Mouse (Mus musculus) heart, embryonic 10.5 days (tissue): Measurements from ENCODE around the gene Tbcel. TPM values are rescaled to one million over a fixed set of nuclear protein-coding genes. Genes with fewer than 3 reads are reported as not detected.

Experiments used
- DNase-seq: peaks from one replicate; pipeline ENCODE4 v3.0.0-alpha.2; 2017; ENCODE audit warnings: low spot score
- H3K27ac ChIP-seq: fragments of 300-500 bp; sonication (generic); 2 replicates; pipeline ENCODE4 v1.5.1; 2016; ENCODE audit warnings: mild to moderate bottlenecking
- H3K27me3 ChIP-seq: fragments of 300-500 bp; sonication (generic); 2 replicates; pipeline ENCODE4 v1.6.1; 2016; ENCODE audit warnings: mild to moderate bottlenecking; ENCODE audit not compliant: poor library complexity, insufficient read depth, severe bottlenecking
- H3K36me3 ChIP-seq: fragments of 300-500 bp; sonication (generic); 2 replicates; pipeline ENCODE4 v1.6.1; 2016; ENCODE audit warnings: mild to moderate bottlenecking, moderate library complexity
- H3K4me1 ChIP-seq: fragments of 300-500 bp; sonication (generic); 2 replicates; pipeline ENCODE4 v1.6.1; 2016; ENCODE audit warnings: mild to moderate bottlenecking
- H3K4me3 ChIP-seq: fragments of 300-500 bp; sonication (generic); 2 replicates; pipeline ENCODE4 v1.5.1; 2016; ENCODE audit warnings: mild to moderate bottlenecking, moderate library complexity
- H3K9me3 ChIP-seq: fragments of 300-500 bp; sonication (generic); 2 replicates; pipeline ENCODE4 v1.6.1; 2016; ENCODE audit warnings: mild to moderate bottlenecking, moderate library complexity
- WGBS: fragments of 180-500 bp; shearing (Covaris S2); methylation state at CpG from one replicate; pipeline ENCODE4 v1.1.7; 2016; 5-methylcytosine and 5-hydroxymethylcytosine counted together
- polyA plus RNA-seq: library from polyadenylated mRNA; unstranded; fragments of >200 nt; fragmentation: Nextera tagmentation; extraction: Ambion mirVana; gene quantifications from 2 replicates; pipeline ENCODE4 v1.2.1, GENCODE M21; 2016

Tbcel gene
- polyA plus RNA-seq, 1 experiment from 2014 or later, result 4.9 TPM

- no peak for DNase-seq
- Histone ChIP-seq H3K27ac (no peak overlapping the region), H3K27me3 (peaks cover 78% of the 10 kb centered on the region), H3K36me3 (0 out of 2 replicates have a peak, but pooled peaks cover 3% of the 10 kb centered on the region), H3K4me3 (no peak overlapping the region), H3K4me1 (peaks cover 46% of the 10 kb centered on the region), H3K9me3 (no peaks in the 10 kb centered on the region)
- WGBS, result 83% methylated on average over 10 of the region's 10 CpGs
Measured at GRCm38 (mm10) chr9:42460353-42460752, 47.3 kb downstream of the Tbcel start.

GRCm38 (mm10) chr9:42459736-42460135 is 47.9 kb downstream of the Tbcel start:
- H3K27me3 ChIP-seq, result peaks cover 82% of the 10 kb centered on the region
- WGBS, result 78% methylated on average over 6 of the region's 6 CpGs
- 0 out of 2 replicates have a peak, but pooled peaks cover 3% of the 10 kb centered on the region for H3K36me3 ChIP-seq
- no peaks in the 10 kb centered on the region for H3K9me3 ChIP-seq
- no peak overlapping the region for H3K4me3 ChIP-seq
- H3K4me1 ChIP-seq, result peaks cover 46% of the 10 kb centered on the region
- no peak for DNase-seq
- H3K27ac ChIP-seq, result no peak overlapping the region

- WGBS, result 62% methylated on average over 9 of the region's 9 CpGs
- H3K27ac ChIP-seq, result no peak overlapping the region; the same call in 1 of the 2 replicates
- no peak for DNase-seq
- peaks cover 82% of the 10 kb centered on the region for H3K27me3 ChIP-seq
- H3K4me3 ChIP-seq, result no peak overlapping the region
- H3K4me1 ChIP-seq, result peaks cover 46% of the 10 kb centered on the region
- H3K36me3 ChIP-seq, result 0 out of 2 replicates have a peak, but pooled peaks cover 3% of the 10 kb centered on the region
- H3K9me3 ChIP-seq, result no peaks in the 10 kb centered on the region
Measured at GRCm38 (mm10) chr9:42458741-42459515, 48.7 kb downstream of the Tbcel start.

- no peak for DNase-seq
- H3K4me3 ChIP-seq, result no peak overlapping the region
- H3K4me1 ChIP-seq, result peaks cover 33% of the 10 kb centered on the region
- WGBS, result 93% methylated on average over 8 of the region's 8 CpGs
- peaks cover 85% of the 10 kb centered on the region for H3K27me3 ChIP-seq
- H3K27ac ChIP-seq, result no peak overlapping the region
- H3K9me3 ChIP-seq, result no peaks in the 10 kb centered on the region
- H3K36me3 ChIP-seq, result 0 out of 2 replicates have a peak, but pooled peaks cover 3% of the 10 kb centered on the region
Measured at GRCm38 (mm10) chr9:42457501-42457900, 50.1 kb downstream of the Tbcel start.

GRCm38 (mm10) chr9:42454364-42454763 is 53.2 kb downstream of the Tbcel start:
- DNase-seq, result no peak
- Histone ChIP-seq H3K4me1 (peaks cover 8% of the 10 kb centered on the region), H3K9me3 (no peaks in the 10 kb centered on the region), H3K36me3 (peaks cover 10% of the 10 kb centered on the region; the same call in 1 of the 2 replicates), H3K27me3 (peaks cover 81% of the 10 kb centered on the region), H3K4me3 (no peak overlapping the region), H3K27ac (no peak overlapping the region)
- 94% methylated on average over 8 of the region's 8 CpGs for WGBS

- DNase-seq, result no peak
- H3K4me1 ChIP-seq, result 0 out of 2 replicates have a peak, but pooled peaks cover 4% of the 10 kb centered on the region
- H3K4me3 ChIP-seq, result no peak overlapping the region
- no peaks in the 10 kb centered on the region for H3K9me3 ChIP-seq
- H3K27me3 ChIP-seq, result peaks cover 44% of the 10 kb centered on the region
- no peak overlapping the region for H3K27ac ChIP-seq
- peaks cover 19% of the 10 kb centered on the region; the same call in 1 of the 2 replicates for H3K36me3 ChIP-seq
- 87% methylated on average over 6 of the region's 6 CpGs for WGBS
Measured at GRCm38 (mm10) chr9:42449043-42449442, 58.6 kb downstream of the Tbcel start.

GRCm38 (mm10) chr9:42442100-42442499 is 65.5 kb downstream of the Tbcel start:
- Histone ChIP-seq H3K9me3 (no peaks in the 10 kb centered on the region), H3K4me3 (no peak overlapping the region), H3K27ac (no peak overlapping the region), H3K27me3 (no peaks in the 10 kb centered on the region), H3K4me1 (peaks cover 4% of the 10 kb centered on the region; the same call in 1 of the 2 replicates), H3K36me3 (peaks cover 39% of the 10 kb centered on the region)
- no peak for DNase-seq
- 90% methylated on average over 8 of the region's 8 CpGs for WGBS

- Histone ChIP-seq H3K4me3 (no peak overlapping the region), H3K9me3 (no peaks in the 10 kb centered on the region), H3K27ac (no peak overlapping the region), H3K4me1 (peaks cover 4% of the 10 kb centered on the region; the same call in 1 of the 2 replicates), H3K27me3 (no peaks in the 10 kb centered on the region), H3K36me3 (peaks cover 47% of the 10 kb centered on the region)
- 93% methylated on average over 2 of the region's 2 CpGs for WGBS
- DNase-seq, result no peak
Measured at GRCm38 (mm10) chr9:42441234-42441633, 66.4 kb downstream of the Tbcel start.

- H3K27ac ChIP-seq, result no peak overlapping the region
- no peak overlapping the region for H3K4me3 ChIP-seq
- H3K9me3 ChIP-seq, result no peaks in the 10 kb centered on the region
- peaks cover 54% of the 10 kb centered on the region for H3K36me3 ChIP-seq
- H3K27me3 ChIP-seq, result no peaks in the 10 kb centered on the region
- 50% methylated on average over 4 of the region's 4 CpGs for WGBS
- DNase-seq, result no peak
- H3K4me1 ChIP-seq, result no peaks in the 10 kb centered on the region; the same call in 1 of the 2 replicates
Measured at GRCm38 (mm10) chr9:42439446-42439845, 68.2 kb downstream of the Tbcel start.

- H3K36me3 ChIP-seq, result peaks cover 29% of the 10 kb centered on the region
- 91% methylated on average over 2 of the region's 2 CpGs for WGBS
- peaks cover 12% of the 10 kb centered on the region; the same call in 1 of the 2 replicates for H3K4me1 ChIP-seq
- no peaks in the 10 kb centered on the region for H3K27me3 ChIP-seq
- no peak for DNase-seq
- no peaks in the 10 kb centered on the region for H3K9me3 ChIP-seq
- no peak overlapping the region for H3K4me3 ChIP-seq
- no peak overlapping the region for H3K27ac ChIP-seq
Measured at GRCm38 (mm10) chr9:42432155-42432554, 75.5 kb downstream of the Tbcel start.

GRCm38 (mm10) chr9:42431606-42432005 is 76.0 kb downstream of the Tbcel start:
- no peak overlapping the region for H3K4me3 ChIP-seq
- no peak for DNase-seq
- no peaks in the 10 kb centered on the region for H3K27me3 ChIP-seq
- peaks cover 24% of the 10 kb centered on the region for H3K36me3 ChIP-seq
- H3K27ac ChIP-seq, result no peak overlapping the region
- H3K9me3 ChIP-seq, result no peaks in the 10 kb centered on the region
- peaks cover 12% of the 10 kb centered on the region; the same call in 1 of the 2 replicates for H3K4me1 ChIP-seq
- WGBS, result 94% methylated on average over 2 of the region's 2 CpGs

GRCm38 (mm10) chr9:42428060-42428924 is 79.3 kb downstream of the Tbcel start:
- no peaks in the 10 kb centered on the region for H3K27me3 ChIP-seq
- peaks cover 5% of the 10 kb centered on the region for H3K36me3 ChIP-seq
- peaks cover 12% of the 10 kb centered on the region; the same call in 1 of the 2 replicates for H3K4me1 ChIP-seq
- no peak for DNase-seq
- H3K27ac ChIP-seq, result no peak overlapping the region
- H3K4me3 ChIP-seq, result no peak overlapping the region
- H3K9me3 ChIP-seq, result no peaks in the 10 kb centered on the region
- 73% methylated on average over 12 of the region's 12 CpGs for WGBS
